In the genomic region with DNA sequence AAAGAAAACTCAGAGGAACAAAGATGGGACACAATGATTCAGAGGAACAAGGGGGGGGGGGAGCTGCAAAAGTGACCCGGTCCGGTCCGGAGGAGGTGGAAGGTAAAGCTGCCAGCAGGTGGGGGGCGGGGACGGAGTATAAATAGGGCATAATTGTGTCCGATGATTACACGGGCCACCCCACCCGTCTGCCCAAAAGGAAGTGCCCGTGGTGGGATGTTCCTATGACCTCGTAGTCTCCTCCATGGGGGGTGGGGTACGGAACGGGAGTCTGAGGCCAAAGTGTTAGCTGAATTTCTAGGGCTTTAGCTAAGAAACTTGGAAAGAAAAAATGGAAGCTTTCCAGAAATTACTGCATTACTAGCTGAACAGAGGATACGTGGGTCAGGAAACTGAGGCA, we compare ENCODE assay signal across 12 mouse cellular contexts. TPM values are rescaled to one million over a fixed set of nuclear protein-coding genes. Genes with fewer than 3 reads are reported as not detected.
DNase-seq lines count a peak whose midpoint lies in the region; ATAC-seq and TF ChIP-seq lines count a peak whose summit lies in the region.
"Had no signal": no experiment of that assay in that cellular context is flagged by ENCODE, and none has a peak within 500 bp of the region (broad histone marks: within the 10 kb centered on the region; RNA-seq: fewer than 3 reads in every experiment).

No protein-coding gene starts in this region.

- no peak overlapping the region for H3K27ac ChIP-seq in heart, postnatal 0 days (ENCODE audit: low read depth)
- no peak overlapping the region for H3K27ac ChIP-seq in heart, adult 2 months
- H3K27ac ChIP-seq in neural tube, embryonic 12.5 days, result no peak overlapping the region
- H3K27ac ChIP-seq in limb, embryonic 11.5 days (replicated peaks; ENCODE audit: low read depth, low read length), result peak overlapping the region; percentile 9; the same call in 1 of the 2 replicates
- H3K27ac ChIP-seq: hindbrain, postnatal 0 days; layer of hippocampus, adult 2 months had no signal

- ATAC-seq in heart, postnatal 0 days (ENCODE audit: insufficient read depth, low read depth), result no peak
- no peak for ATAC-seq in neural tube, embryonic 12.5 days (ENCODE audit: low FRiP score, low read depth)
- no peak for ATAC-seq in limb, embryonic 11.5 days (ENCODE audit: insufficient number of reproducible peaks, low FRiP score, low TSS enrichment, low read depth)
- no peak for ATAC-seq in inflammation-experienced regulatory T-cells, adult 6 months
- ATAC-seq: hindbrain, postnatal 0 days had no signal

- TF ChIP-seq CTCF in heart, postnatal 0 days (IDR thresholded peaks at IDR 0.05; ENCODE audit: low read depth), result no peak
- no peak for TF ChIP-seq CTCF in heart, adult 2 months (IDR thresholded peaks at IDR 0.05)

- no peaks in the 10 kb centered on the region for H3K9me3 ChIP-seq in heart, postnatal 0 days (replicated peaks; ENCODE audit: control insufficient read depth, low read length)
- no peaks in the 10 kb centered on the region for H3K9me3 ChIP-seq in neural tube, embryonic 12.5 days
- H3K9me3 ChIP-seq in limb, embryonic 11.5 days (ENCODE audit: control insufficient read depth, low read length), result no peaks in the 10 kb centered on the region

- H3K4me1 ChIP-seq in heart, postnatal 0 days (ENCODE audit: control insufficient read depth, insufficient read depth), result peaks cover 4% of the 10 kb centered on the region; the same call in 1 of the 2 replicates
- no peaks in the 10 kb centered on the region for H3K4me1 ChIP-seq in heart, adult 2 months (ENCODE audit: control insufficient read depth, insufficient read depth, low read length)
- peaks cover 23% of the 10 kb centered on the region for H3K4me1 ChIP-seq in neural tube, embryonic 12.5 days
- H3K4me1 ChIP-seq in limb, embryonic 11.5 days (ENCODE audit: control insufficient read depth, insufficient read depth, low read length), result peaks cover 21% of the 10 kb centered on the region

- 14% methylated on average over 13 of the region's 13 CpGs for WGBS in heart, postnatal 0 days
- WGBS in heart, adult 2 months, result 12% methylated on average over 13 of the region's 13 CpGs
- WGBS in neural tube, embryonic 12.5 days, result 10% methylated on average over 13 of the region's 13 CpGs
- 14% methylated on average over 13 of the region's 13 CpGs for WGBS in limb, embryonic 11.5 days

- intact Hi-C loops in heart, adult 2 months (cut with DNase I), result no loop called here

- no peaks in the 10 kb centered on the region for H3K79me2 ChIP-seq in heart, adult 2 months (replicated peaks; ENCODE audit: control insufficient read depth, insufficient read depth, low read length)

- no peak overlapping the region for H3K4me3 ChIP-seq in heart, postnatal 0 days (ENCODE audit: low read depth, low read length)
- no peak overlapping the region for H3K4me3 ChIP-seq in heart, adult 2 months
- no peak overlapping the region for H3K4me3 ChIP-seq in neural tube, embryonic 12.5 days
- H3K4me3 ChIP-seq in limb, embryonic 11.5 days (ENCODE audit: low read depth, low read length), result no peak overlapping the region
- H3K4me3 ChIP-seq: layer of hippocampus, adult 2 months had no signal

- TF ChIP-seq POLR2A in heart, adult 2 months (IDR thresholded peaks at IDR 0.05; ENCODE audit: insufficient read depth, low read depth, low read length), result no peak

- no peak overlapping the region for H3K9ac ChIP-seq in heart, postnatal 0 days (replicated peaks; ENCODE audit: low read depth, low read length)
- H3K9ac ChIP-seq in heart, adult 2 months (ENCODE audit: low read depth, low read length), result no peak overlapping the region
- no peak overlapping the region for H3K9ac ChIP-seq in neural tube, embryonic 12.5 days
- no peak overlapping the region for H3K9ac ChIP-seq in limb, embryonic 11.5 days (ENCODE audit: low read length)

- DNase-seq in heart, postnatal 0 days (ENCODE audit: low spot score), result no peak
- DNase-seq in heart, adult 2 months, result no peak
- no peak for DNase-seq in neural tube, embryonic 10.5 days (ENCODE audit: extremely low spot score, low spot score)
- no peak for DNase-seq in limb, embryonic 11.5 days (ENCODE audit: low spot score)
- no peak for DNase-seq in c-Kit-positive CD71-positive TER-119-positive erythroid progenitor cells, embryonic 14.5 days (ENCODE audit: low spot score)
- DNase-seq: cerebellum, adult 8-10 months; gastrocnemius, postnatal 10 days had no signal

- H3K4me2 ChIP-seq in heart, postnatal 0 days (ENCODE audit: low read depth, low read length), result peak overlapping the region; percentile 28
- peak overlapping the region; percentile 20; the same call in 1 of the 2 replicates for H3K4me2 ChIP-seq in neural tube, embryonic 12.5 days (replicated peaks)
- H3K4me2 ChIP-seq in limb, embryonic 11.5 days (ENCODE audit: low read depth, severe bottlenecking), result peak overlapping the region; percentile 46; the same call in 1 of the 2 replicates

- peaks cover 22% of the 10 kb centered on the region for H3K27me3 ChIP-seq in heart, postnatal 0 days (ENCODE audit: control insufficient read depth, insufficient read depth, low read length)
- H3K27me3 ChIP-seq in heart, adult 2 months (ENCODE audit: control insufficient read depth, insufficient read depth, low read length), result no peaks in the 10 kb centered on the region; the same call in none of the 2 replicates
- H3K27me3 ChIP-seq in neural tube, embryonic 12.5 days (replicated peaks), result peaks cover 13% of the 10 kb centered on the region
- H3K27me3 ChIP-seq in limb, embryonic 11.5 days (ENCODE audit: control insufficient read depth, insufficient read depth, low read length), result no peaks in the 10 kb centered on the region

- TF ChIP-seq EP300 in heart, postnatal 0 days (IDR thresholded peaks at IDR 0.05; ENCODE audit: low read depth), result no peak
- no peak for TF ChIP-seq EP300 in heart, adult 2 months (IDR thresholded peaks at IDR 0.05; ENCODE audit: insufficient read depth, low read depth, low read length)

- H3K36me3 ChIP-seq in heart, postnatal 0 days (replicated peaks; ENCODE audit: control insufficient read depth, insufficient read depth, low read length), result no peaks in the 10 kb centered on the region
- no peaks in the 10 kb centered on the region for H3K36me3 ChIP-seq in heart, adult 2 months (ENCODE audit: control insufficient read depth, insufficient read depth, low read length)
- H3K36me3 ChIP-seq in neural tube, embryonic 12.5 days, result no peaks in the 10 kb centered on the region
- no peaks in the 10 kb centered on the region for H3K36me3 ChIP-seq in limb, embryonic 11.5 days (ENCODE audit: control insufficient read depth, insufficient read depth, low read length)

RNA-seq across cellular contexts. Expression of gene Sp7, which starts 3.0 kb away (rescaled TPM):
- total RNA-seq in heart, postnatal 0 days (2014; rRNA removed; ENCODE audit: low replicate concordance), result not detected in 2 replicates
- polyA plus RNA-seq in heart, postnatal 0 days (2015; fragmentation: Nextera tagmentation; extraction: Ambion mirVana), result not detected in 2 replicates
- total RNA-seq in heart, adult 2 months (2021), result not detected
- polyA plus RNA-seq in heart, adult 2 months (2012; rRNA removed), result 0.06 TPM in 1 of 2 replicates, not detected in the other
- polyA plus RNA-seq in neural tube, embryonic 12.5 days (2016; fragmentation: Nextera tagmentation; extraction: Ambion mirVana), result 0.57 and 0.81 TPM in 2 replicates
- 1.7 and 2.3 TPM in 2 replicates for polyA plus RNA-seq in limb, embryonic 11.5 days (2014; fragmentation: Nextera tagmentation; extraction: Ambion mirVana)
- not detected for polyA plus RNA-seq in inflammation-experienced regulatory T-cells, adult 6 months (2017; shearing (Covaris generic))
- total RNA-seq: megakaryocyte progenitor cell, adult 5-6 weeks had no signal

RNA-seq across cellular contexts. Expression of gene Aaas, which starts 19.4 kb away (rescaled TPM):
- 25.9 and 59.6 TPM in 2 replicates for total RNA-seq in heart, postnatal 0 days (2014; rRNA removed; ENCODE audit: low replicate concordance)
- 18.8 and 20.4 TPM in 2 replicates for polyA plus RNA-seq in heart, postnatal 0 days (2015; fragmentation: Nextera tagmentation; extraction: Ambion mirVana)
- 10 to 100 TPM; 10.8 to 13.2 TPM for total RNA-seq in heart, adult 2 months (2021)
- polyA plus RNA-seq in heart, adult 2 months (2012; rRNA removed), result 22.1 and 26.2 TPM in 2 replicates
- 51.3 and 53.2 TPM in 2 replicates for polyA plus RNA-seq in neural tube, embryonic 12.5 days (2016; fragmentation: Nextera tagmentation; extraction: Ambion mirVana)
- polyA plus RNA-seq in limb, embryonic 11.5 days (2014; fragmentation: Nextera tagmentation; extraction: Ambion mirVana), result 115 and 116 TPM in 2 replicates
- 10 to 100 TPM; 39.8 to 53.2 (median 43.1) TPM for polyA plus RNA-seq in inflammation-experienced regulatory T-cells, adult 6 months (2017; shearing (Covaris generic))

RNA-seq across cellular contexts. Expression of gene Sp1, which starts 36.0 kb away (rescaled TPM):
- 32.1 and 32.6 TPM in 2 replicates for total RNA-seq in heart, postnatal 0 days (2014; rRNA removed; ENCODE audit: low replicate concordance)
- 3.0 and 3.1 TPM in 2 replicates for polyA plus RNA-seq in heart, postnatal 0 days (2015; fragmentation: Nextera tagmentation; extraction: Ambion mirVana)
- total RNA-seq in heart, adult 2 months (2021), result 10 to 100 TPM; 36.5 to 41.5 TPM
- 9.6 and 17.3 TPM in 2 replicates for polyA plus RNA-seq in heart, adult 2 months (2012; rRNA removed)
- polyA plus RNA-seq in neural tube, embryonic 12.5 days (2016; fragmentation: Nextera tagmentation; extraction: Ambion mirVana), result 6.9 and 7.7 TPM in 2 replicates
- polyA plus RNA-seq in limb, embryonic 11.5 days (2014; fragmentation: Nextera tagmentation; extraction: Ambion mirVana), result 11.8 and 13.3 TPM in 2 replicates
- 10 to 100 TPM; 19.1 to 23.3 (median 22.6) TPM for polyA plus RNA-seq in inflammation-experienced regulatory T-cells, adult 6 months (2017; shearing (Covaris generic))

RNA-seq across cellular contexts. Expression of gene Myg1, which starts 38.5 kb away (rescaled TPM):
- 35.6 and 60.5 TPM in 2 replicates for total RNA-seq in heart, postnatal 0 days (2014; rRNA removed; ENCODE audit: low replicate concordance)
- polyA plus RNA-seq in heart, postnatal 0 days (2015; fragmentation: Nextera tagmentation; extraction: Ambion mirVana), result 39.0 and 41.1 TPM in 2 replicates
- total RNA-seq in heart, adult 2 months (2021), result 10 to 100 TPM; 19.0 to 24.1 TPM
- polyA plus RNA-seq in heart, adult 2 months (2012; rRNA removed), result 27.8 and 36.7 TPM in 2 replicates
- polyA plus RNA-seq in neural tube, embryonic 12.5 days (2016; fragmentation: Nextera tagmentation; extraction: Ambion mirVana), result 90.4 and 94.9 TPM in 2 replicates
- 122 and 133 TPM in 2 replicates for polyA plus RNA-seq in limb, embryonic 11.5 days (2014; fragmentation: Nextera tagmentation; extraction: Ambion mirVana)
- 100 to 1,000 TPM; 102 to 153 (median 123) TPM for polyA plus RNA-seq in inflammation-experienced regulatory T-cells, adult 6 months (2017; shearing (Covaris generic))

RNA-seq across cellular contexts. Expression of gene Pfdn5, which starts 44.1 kb away (rescaled TPM):
- total RNA-seq in heart, postnatal 0 days (2014; rRNA removed; ENCODE audit: low replicate concordance), result 90.7 and 148 TPM in 2 replicates
- polyA plus RNA-seq in heart, postnatal 0 days (2015; fragmentation: Nextera tagmentation; extraction: Ambion mirVana), result 344 and 362 TPM in 2 replicates
- 100 to 1,000 TPM; 287 to 351 TPM for total RNA-seq in heart, adult 2 months (2021)
- polyA plus RNA-seq in heart, adult 2 months (2012; rRNA removed), result 82.0 and 160 TPM in 2 replicates
- 373 and 404 TPM in 2 replicates for polyA plus RNA-seq in neural tube, embryonic 12.5 days (2016; fragmentation: Nextera tagmentation; extraction: Ambion mirVana)
- 463 and 490 TPM in 2 replicates for polyA plus RNA-seq in limb, embryonic 11.5 days (2014; fragmentation: Nextera tagmentation; extraction: Ambion mirVana)
- 1,000 to 10,000 TPM in 2 of 3 experiments, 100 to 1,000 TPM in 1; 936 to 1,841 (median 1,443) TPM for polyA plus RNA-seq in inflammation-experienced regulatory T-cells, adult 6 months (2017; shearing (Covaris generic))
